Mouse (Mus musculus): ENCODE results near the gene Gna15. TPM values are rescaled to one million over a fixed set of nuclear protein-coding genes. Genes with fewer than 3 reads are reported as not detected.

Gna15 gene
- total and polyA plus RNA-seq, 3 experiments = 23.0 to 142 (median 33.0) TPM

- Histone ChIP-seq H3K36me3 (ENCODE audit: control insufficient read depth in 1 of 2, insufficient read depth in 2 of 2, low read length in 2 of 2) (peaks cover 0 to 3% of the 10 kb centered on the region in 2 experiments; a peak in 2 of 4 replicates), H3K27ac (ENCODE audit: control insufficient read depth, low read depth, low read length) (no peak overlapping the region), H3K27me3 (ENCODE audit: control insufficient read depth in 1 of 2, insufficient read depth in 2 of 2, low read length in 2 of 2) (peaks cover 0 to 2% of the 10 kb centered on the region in 2 experiments; a peak in 2 of 4 replicates), H3K9me3 (replicated peaks; ENCODE audit: insufficient read depth, low read length) (no peaks in the 10 kb centered on the region), H3K4me3 (ENCODE audit: control insufficient read depth in 1 of 2, insufficient read depth in 1 of 2, low read depth in 2 of 2, low read length in 2 of 2) (no peak overlapping the region), H3K9ac (ENCODE audit: control insufficient read depth, low read depth, low read length, poor library complexity, severe bottlenecking) (no peak overlapping the region), H3K79me2 (ENCODE audit: control insufficient read depth, insufficient read depth, low read length, poor library complexity) (no peaks in the 10 kb centered on the region), H3K4me1 (ENCODE audit: control insufficient read depth in 1 of 2, insufficient read depth in 2 of 2, low read length in 2 of 2) (peaks cover 3 to 23% of the 10 kb centered on the region in 2 experiments)
- DNase-seq (ENCODE audit: low read depth, low spot score) = no peak
- TF ChIP-seq CHD1 (IDR thresholded peaks at IDR 0.05; ENCODE audit: low read depth, low read length) (no peak), RAD21 (IDR thresholded peaks at IDR 0.05; ENCODE audit: low read depth, low read length) (no peak), ELF1 (IDR thresholded peaks at IDR 0.05; ENCODE audit: low read depth, low read length) (no peak), USF2 (IDR thresholded peaks at IDR 0.05; ENCODE audit: borderline replicate concordance in 1 of 2, insufficient read depth in 1 of 2, low read depth in 1 of 2, low read length in 2 of 2) (no peak), MEF2A (IDR thresholded peaks at IDR 0.05; ENCODE audit: extremely low read depth, insufficient replicate concordance, low read depth, low read length, poor library complexity, severe bottlenecking) (no peak), NELFE (IDR thresholded peaks at IDR 0.05; ENCODE audit: low read depth, low read length) (no peak), TCF12 (IDR thresholded peaks at IDR 0.05; ENCODE audit: low read depth, low read length) (no peak), MAX (IDR thresholded peaks at IDR 0.05; ENCODE audit: low read length) (no peak), POLR2A (IDR thresholded peaks at IDR 0.05; ENCODE audit: control insufficient read depth in 1 of 2, insufficient read depth in 1 of 2, low read depth in 1 of 2, low read length in 2 of 2, poor library complexity in 1 of 2) (no peak), ETS1 (IDR thresholded peaks at IDR 0.05; ENCODE audit: low read depth, low read length) (no peak)
Measured at GRCm38 (mm10) chr10:81458267-81458666, 65.8 kb downstream of the Gna15 start.

- Histone ChIP-seq H3K27me3 (ENCODE audit: control insufficient read depth in 1 of 2, insufficient read depth in 2 of 2, low read length in 2 of 2) (peaks cover 0 to 2% of the 10 kb centered on the region in 2 experiments; a peak in 2 of 4 replicates), H3K9me3 (replicated peaks; ENCODE audit: insufficient read depth, low read length) (no peaks in the 10 kb centered on the region), H3K27ac (ENCODE audit: control insufficient read depth, low read depth, low read length) (no peak overlapping the region), H3K4me3 (ENCODE audit: control insufficient read depth in 1 of 2, insufficient read depth in 1 of 2, low read depth in 2 of 2, low read length in 2 of 2) (no peak overlapping the region), H3K4me1 (ENCODE audit: control insufficient read depth in 1 of 2, insufficient read depth in 2 of 2, low read length in 2 of 2) (peaks cover 3 to 23% of the 10 kb centered on the region in 2 experiments), H3K36me3 (ENCODE audit: control insufficient read depth in 1 of 2, insufficient read depth in 2 of 2, low read length in 2 of 2) (peaks cover 0 to 3% of the 10 kb centered on the region in 2 experiments; a peak in 2 of 4 replicates), H3K9ac (ENCODE audit: control insufficient read depth, low read depth, low read length, poor library complexity, severe bottlenecking) (no peak overlapping the region), H3K79me2 (ENCODE audit: control insufficient read depth, insufficient read depth, low read length, poor library complexity) (no peaks in the 10 kb centered on the region)
- TF ChIP-seq ZKSCAN1 (IDR thresholded peaks at IDR 0.05; ENCODE audit: low read depth, low read length) (no peak), SMC3 (IDR thresholded peaks at IDR 0.05; ENCODE audit: low read depth, low read length) (no peak), USF1 (IDR thresholded peaks at IDR 0.05; ENCODE audit: low read depth, low read length) (no peak), ZMIZ1 (IDR thresholded peaks at IDR 0.05; ENCODE audit: low read depth, low read length) (no peak), POLR2AphosphoS5 (IDR thresholded peaks at IDR 0.05; ENCODE audit: borderline replicate concordance, low read depth, low read length) (no peak), EP300 (IDR thresholded peaks at IDR 0.05; ENCODE audit: low read depth in 1 of 2, low read length in 2 of 2) (no peak), BHLHE40 (IDR thresholded peaks at IDR 0.05; ENCODE audit: borderline replicate concordance, low read depth, low read length) (no peak), UBTF (IDR thresholded peaks at IDR 0.05; ENCODE audit: borderline replicate concordance, insufficient read depth, low read depth, low read length) (no peak), MAFK (IDR thresholded peaks at IDR 0.05; ENCODE audit: borderline replicate concordance, low read depth, low read length) (no peak), GABPA (IDR thresholded peaks at IDR 0.05; ENCODE audit: low read depth, low read length) (no peak), MAX (IDR thresholded peaks at IDR 0.05; ENCODE audit: low read length) (no peak)
- no peak for DNase-seq (ENCODE audit: low read depth, low spot score)
Measured at GRCm38 (mm10) chr10:81457624-81458023, 66.4 kb downstream of the Gna15 start.

Measured in MEL (cell line).